Mouse (Mus musculus): ENCODE results near the gene Tpp1.
A peak's percentile ranks its signal among the peaks of the same experiment; 100 is the strongest.

Tpp1 gene

DNA sequence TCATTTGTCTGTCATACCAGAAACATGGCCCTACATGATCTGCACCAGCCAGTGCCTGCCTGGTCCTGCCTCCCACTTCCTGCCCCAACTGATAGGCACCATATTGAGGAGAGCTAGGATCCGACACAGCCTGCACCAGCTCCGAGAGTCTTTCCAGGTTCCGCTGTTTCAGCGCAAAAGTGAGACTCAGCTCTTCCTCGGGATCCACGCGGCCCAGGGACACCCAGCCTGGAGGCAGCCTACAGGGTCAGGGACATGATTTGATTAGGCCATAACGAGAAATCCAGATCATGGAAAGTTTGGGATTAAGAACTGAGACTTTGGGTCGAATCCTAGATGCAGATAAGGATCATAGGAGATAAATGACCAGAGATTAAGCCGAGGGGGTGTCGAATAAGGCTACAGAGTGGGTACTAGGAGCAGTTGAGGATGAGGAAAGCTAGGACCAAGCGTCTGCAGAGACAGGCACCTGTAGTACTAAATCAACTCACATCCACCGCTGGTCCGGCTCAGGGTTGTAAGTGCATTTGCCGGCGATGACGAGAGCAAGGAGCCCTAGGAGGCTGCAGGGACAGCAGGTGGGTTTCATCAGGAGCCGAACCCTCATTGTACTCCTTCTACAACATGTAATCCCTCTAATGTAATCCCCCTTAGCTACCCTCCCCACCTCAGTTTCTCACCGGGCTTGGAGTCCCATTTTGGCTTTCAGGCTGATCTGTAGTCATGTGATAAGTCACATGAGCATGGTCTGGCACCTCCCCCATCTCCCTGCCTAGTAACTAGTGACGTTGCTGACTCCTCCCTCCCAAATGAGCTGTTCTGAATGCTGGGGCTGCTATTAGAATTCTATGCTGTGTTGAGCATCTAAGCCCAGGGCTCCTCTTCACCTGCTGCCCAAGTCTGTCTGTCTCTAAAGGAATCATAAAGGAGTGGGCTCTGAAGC, at the start of gene Tpp1:
Tpp1 (minus strand) TSS at position 745 of the 943 bp plus-strand sequence.
- peak; percentile 98 for DNase-seq

DNA sequence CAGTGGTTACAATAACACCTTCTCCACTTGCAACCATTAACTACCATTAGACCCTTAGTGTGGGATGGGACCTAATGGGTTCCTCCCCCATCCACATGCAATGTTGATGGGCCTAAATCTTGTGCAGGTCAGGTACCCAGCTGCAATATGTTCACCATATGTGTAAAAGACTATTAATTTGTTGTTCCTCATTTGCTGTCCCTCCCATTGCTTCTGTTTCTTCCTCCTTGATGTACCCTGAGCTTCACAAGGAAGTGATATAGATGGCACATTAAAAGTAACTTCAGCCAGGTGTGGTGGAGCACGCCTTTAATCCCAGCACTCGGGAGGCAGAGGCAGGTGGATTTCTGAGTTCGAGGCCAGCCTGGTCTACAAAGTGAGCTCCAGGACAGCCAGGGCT, 44.9 kb upstream of the Tpp1 start:
- no peak for DNase-seq

DNA sequence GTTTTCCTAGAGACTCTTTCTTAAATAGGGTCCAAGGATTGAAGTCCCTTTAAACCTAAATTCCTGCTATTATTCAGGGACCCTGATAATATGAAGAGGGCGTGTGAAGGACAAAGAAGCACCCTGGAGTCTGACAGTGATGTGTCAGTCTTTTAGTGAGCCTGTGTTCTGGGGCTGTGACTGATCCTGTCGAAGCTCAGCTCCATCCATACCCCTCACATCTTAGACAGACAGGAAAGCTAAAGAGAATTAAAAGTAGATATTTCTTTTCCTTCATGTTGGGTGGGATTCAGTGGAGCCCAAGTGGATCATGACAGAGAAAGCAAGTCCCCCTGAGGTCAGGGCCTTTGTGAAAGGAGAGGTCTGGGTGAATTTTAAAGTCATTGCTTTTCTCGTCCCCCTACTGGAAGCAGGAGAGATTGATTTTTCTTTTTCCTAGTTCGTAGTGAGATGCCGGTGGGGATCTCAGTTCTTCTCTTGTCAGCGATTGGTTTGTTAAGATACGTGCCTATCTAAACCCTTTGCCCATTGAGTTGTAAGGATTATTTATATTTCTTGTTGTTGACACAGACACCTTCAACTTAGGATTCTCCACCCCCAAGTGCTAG, 43.8 kb upstream of the Tpp1 start:
- no peak for DNase-seq

DNA sequence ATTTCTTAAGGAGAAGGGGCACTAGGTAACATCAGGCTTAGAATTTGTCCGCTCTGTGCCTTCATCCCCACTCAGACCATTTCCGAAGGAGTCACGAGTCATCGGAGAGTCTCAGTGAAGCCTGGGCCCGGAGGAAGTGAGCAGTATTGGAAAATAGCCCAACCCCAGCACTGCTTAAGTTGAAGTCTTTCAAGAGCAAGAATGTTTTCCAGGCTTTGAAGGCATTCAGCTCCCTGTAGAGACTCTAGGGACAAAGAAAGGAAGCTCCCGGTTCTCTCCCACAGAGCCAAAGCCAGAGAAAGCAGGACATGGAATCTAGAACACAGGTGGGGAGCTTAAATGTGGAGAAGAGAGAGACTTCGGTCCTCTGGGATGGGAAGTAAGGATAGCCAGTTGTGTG, 41.7 kb upstream of the Tpp1 start:
- DNase-seq = no peak

DNA sequence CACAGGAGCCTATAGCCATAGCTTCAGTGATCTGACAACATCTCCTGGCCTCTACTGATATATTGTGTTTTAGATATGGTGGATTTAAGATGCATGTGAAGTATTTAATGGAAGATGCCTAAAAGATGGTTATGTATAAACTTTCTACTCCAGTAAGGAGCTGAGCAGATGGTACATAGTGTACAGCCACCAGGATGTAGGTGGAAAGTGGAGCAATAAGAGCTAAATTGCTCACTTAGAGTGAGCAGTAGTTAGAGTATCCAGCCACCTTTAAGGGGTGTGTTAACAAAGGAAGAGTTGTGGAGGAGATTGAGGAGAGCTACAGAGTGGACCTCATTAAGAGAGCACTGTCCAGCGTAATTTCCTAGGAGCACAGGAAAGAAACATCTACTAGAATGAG, 39.1 kb upstream of the Tpp1 start:
- no peak for DNase-seq

DNA sequence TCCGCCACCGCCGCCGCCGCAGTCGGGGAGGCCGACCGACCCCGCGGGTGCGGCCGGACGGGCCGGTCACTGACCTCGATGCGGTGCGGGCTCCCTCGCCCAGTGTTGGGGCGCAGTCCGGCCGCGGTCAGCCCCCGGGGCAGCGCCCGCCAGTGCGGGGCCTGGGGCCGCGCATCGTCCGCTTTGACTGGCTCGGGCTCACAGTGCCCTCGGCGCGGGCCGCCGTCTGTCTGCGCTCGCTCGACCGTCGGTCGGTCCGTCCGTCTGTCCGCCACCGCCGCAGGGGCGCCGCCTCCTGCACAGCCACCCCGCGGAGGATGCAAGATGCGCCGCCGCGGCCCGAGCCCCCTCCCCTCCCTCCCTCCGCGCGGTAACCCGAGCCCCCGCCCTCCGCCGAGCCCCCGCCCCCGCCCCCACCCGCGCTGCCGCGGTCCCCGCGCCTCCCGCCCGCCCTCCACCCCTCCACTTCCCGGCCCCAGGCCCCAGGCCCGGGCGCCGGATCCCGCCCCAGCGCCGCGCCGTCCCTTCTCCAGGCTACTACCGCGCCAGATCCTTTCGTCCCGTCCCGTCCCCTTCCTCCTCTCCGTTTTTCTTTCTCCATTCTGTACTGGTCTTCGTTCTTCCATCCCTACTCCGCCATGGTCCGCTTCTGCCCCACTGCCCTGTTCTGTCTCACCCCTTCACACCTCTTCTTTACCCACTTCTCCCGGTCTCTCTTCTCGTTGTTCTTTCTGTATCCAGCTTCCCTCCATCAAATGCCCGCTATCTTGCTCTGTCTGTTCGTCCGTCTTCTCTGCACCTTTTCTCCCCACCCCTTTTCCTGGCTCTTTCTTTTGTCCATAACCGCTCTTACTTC, 35.5 kb upstream of the Tpp1 start, which contains the start of gene Dchs1:
Dchs1 (minus strand) TSS at position 370 of the 856 bp plus-strand sequence.
- DNase-seq = no peak

DNA sequence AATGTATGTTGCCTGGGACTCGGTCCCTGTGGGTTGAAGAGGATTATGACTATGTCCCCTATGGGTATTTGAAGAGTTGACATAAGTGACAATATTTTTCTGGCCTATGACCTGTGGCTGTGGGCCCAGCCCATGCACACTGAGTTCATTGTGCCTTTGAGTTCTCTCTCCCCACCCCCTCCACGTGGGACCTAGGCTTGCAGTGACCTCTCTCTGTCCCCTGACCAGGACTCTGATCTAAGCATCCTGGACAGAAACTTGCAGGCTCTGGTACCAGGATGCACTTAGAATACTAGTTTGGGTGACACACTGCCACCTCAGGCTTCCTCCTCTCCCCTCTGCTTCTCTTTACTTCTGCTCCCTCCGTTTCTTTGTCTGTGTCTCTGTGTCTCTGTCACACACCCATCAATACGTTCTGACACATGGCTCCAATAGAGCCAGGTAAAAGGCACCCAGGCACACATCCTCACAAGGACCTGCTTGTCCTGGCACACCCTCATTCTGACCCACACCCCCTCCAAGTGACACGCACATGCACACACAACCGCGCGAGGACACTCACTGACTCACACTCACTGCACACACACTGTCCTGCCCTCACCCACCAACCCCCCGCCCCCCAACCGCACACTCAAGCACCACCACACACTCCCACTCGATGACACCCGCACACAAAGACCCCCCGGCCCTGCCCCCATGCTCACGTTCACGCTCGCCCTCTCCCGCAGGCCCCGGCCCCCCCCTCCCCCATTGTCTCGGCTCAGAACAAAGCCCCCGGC, 34.7 kb upstream of the Tpp1 start:
- no peak for DNase-seq

DNA sequence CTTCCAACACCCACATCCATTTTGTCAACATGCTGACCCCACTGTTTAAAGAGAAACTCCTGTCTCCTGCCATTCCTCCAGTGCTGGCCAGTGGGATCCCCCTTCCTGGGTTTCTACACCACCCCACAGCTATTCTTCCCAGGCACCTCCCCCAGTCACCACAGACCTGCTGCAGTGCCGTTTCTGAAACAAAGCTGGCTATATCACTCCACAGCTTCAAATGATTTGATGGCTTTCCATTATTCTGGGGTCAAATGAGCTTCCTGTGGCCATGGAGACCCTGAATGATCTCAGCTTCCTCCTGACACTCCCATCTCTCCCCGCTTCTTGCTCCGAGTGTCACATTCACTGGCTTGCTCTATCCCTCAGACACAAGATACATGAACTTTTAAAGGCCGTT, 32.5 kb upstream of the Tpp1 start:
- DNase-seq = no peak

DNA sequence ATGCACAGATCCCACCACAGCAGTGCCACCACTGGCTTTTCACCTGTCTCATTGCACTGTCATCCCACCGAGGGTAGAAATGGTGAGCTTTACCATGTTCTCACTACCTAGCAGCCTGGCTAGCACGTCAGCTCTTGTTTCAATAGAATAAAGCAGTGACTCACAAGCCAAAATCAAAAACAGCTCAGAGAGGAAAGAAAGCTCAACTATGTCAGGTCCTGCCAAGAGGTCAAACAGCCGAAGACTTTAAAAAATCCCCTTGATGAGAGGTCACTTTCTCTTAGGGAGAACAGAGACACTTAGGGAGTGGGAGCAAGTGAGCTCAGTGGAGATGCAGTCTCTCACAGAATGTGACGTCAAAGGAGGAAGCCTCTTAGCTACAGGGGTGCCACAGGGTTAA, 31.8 kb upstream of the Tpp1 start:
- DNase-seq = no peak

DNA sequence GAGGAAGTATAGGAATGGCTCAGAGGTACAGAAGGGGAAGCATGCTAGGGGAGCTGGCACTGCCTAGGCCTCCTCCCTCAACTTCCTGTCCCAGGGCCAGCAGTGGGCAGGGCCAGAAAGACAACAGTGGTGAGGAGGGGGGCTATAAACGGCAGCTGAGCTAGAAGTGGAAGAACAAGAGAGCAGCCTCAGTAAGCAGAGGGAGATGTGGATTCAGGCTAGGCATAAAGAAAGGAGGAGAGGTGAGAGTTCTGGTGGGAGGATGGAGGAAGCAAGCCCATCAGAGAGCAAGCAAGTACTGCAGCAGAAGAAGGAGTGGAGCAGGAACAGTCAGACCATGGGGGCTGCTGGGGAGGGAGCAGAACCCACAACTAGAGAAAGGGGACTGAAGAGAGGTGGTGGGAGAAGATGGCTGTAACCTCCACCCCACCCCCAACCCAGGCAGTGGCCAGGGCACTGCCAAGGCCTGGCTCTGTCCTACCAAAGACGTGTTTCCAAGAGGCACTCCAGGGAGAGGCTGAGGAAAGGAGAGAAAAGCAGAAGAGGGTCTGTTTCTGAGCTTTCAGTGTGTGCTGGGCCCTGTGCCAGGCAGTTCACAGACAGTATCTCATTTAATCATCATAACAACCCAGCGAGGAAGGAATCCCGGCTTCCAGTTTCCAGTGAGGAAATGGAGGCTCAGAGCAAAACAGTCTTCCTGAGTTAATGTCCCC, 26.7 kb upstream of the Tpp1 start:
- DNase-seq = no peak

DNA sequence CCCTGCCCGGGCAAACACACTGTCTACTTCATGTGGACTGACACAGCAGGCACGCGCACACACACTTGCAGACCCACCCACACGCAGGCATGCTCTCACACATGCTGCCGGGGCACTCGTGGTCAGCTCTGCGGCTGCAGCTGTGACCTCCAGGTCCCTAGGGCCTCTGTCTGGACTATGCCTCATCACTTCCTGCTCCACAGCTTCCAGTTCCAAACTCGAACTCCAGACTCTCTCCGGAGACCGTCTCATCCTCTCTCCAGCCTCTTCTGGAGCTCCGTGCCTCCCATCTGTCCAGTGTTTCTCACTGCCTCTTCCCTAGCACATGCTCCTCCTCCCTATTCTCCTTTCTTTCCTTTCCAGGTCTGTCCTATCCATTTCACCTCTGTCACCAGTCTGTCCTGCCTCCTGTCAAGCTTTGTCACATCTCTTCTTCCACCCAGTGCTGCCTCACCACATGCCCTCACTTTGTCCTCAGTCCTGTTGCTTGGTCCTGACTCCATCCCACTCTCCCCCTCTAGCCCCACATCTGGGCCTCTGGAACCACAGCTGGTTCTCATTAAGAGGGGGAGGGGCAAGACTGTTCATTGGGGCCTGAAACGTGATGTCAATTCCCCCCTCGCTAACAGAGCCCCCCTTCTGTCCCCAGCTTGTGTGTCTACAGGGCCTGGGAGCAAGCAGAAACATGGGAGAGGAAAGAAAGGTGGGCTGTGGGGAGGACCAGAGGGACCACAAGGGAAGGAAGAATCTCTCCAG, 25.9 kb upstream of the Tpp1 start:
- DNase-seq = no peak

DNA sequence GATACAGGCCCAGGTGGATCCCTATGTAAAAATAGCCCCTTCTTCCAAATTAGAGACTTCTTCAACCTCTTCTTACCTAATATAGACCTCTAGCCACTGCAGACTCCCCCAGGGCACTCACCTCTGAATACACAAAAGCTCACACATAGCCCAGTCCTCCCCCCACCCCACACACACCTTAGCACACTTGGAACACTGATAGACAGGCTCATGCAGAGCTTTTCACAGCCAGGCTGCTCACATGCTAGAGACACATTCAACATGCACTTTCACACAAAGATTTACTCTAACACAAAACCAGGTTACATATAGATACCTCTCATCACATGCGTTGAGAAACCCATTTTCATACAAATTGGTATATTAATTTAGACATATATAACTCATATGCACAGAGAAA, 25.3 kb upstream of the Tpp1 start:
- no peak for DNase-seq

DNA sequence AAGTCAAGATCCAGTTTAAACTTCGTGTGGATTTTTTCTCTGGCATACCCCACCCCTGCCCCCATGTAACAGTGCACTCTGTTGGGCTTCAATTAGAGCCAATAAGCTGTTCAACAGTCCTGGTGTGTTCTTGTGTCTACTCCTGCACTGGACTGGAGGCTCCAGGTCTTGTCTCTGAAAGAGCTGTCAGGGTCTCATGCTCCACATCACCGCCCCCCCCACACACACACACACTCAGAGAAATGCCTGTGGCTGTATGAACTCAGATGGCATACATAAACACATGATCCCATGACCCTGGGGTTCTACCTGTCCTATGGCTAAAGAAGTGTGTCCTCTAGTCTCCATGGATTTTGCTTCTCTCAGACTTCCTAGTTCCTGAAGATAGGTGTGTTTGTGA, 24.0 kb upstream of the Tpp1 start:
- DNase-seq = no peak

DNA sequence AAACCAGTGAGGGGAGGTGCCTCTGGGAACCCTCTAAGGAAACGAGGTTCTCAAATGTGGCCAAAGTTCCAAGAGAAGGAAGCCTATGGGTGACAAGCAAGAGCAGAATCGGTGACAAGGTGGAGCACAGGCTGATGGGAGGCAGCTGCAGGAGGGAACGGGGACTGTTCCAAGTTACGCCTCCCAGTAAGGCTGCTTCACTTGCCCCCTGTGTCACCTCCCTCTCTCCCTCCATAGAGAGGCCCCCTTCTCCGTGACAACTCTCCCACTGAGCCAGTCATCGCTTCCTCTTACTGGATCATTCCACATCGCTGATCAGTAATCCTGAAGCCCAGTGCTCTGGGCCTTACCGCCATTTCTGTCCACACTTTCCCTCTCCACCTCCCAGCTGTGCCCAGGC, 22.6 kb upstream of the Tpp1 start:
- no peak for DNase-seq

DNA sequence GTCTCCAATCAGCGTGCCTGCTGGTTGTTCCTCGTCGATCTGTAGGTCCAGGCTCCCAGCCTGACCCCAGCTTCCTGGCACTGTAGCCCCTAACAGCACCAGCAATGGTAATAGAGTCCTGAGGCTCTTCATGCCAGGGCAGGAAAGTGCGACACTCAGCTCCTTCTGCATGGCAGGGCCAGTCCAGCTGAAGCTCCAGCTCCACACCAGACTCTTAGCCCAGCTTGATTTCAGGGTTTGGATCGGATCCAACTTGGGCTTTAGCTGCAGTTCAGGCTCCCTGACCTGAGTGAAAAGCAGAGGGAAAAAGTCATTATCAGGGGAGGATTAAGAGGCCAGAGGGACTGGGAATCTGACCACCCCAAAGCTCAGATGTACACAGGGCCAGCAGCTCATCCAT, 21.0 kb upstream of the Tpp1 start:
- no peak for DNase-seq

DNA sequence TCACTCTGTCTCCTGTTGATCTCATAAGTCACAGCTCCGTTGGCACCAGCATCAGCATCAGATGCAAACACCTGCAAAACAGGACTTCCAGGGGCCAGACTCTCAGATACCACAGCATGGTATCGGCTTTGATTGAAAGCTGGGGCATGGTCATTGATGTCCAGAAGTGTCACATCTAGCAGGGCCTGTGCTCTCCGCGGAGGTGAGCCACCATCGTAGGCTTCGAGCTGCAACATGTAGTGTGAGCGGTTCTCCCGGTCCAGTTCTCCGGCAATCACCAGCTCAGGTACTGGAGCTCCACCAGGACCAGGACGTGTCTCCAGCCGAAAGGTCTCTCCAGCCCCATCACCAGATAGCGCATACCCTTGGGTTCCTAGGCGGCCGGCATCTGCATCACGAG, 20.3 kb upstream of the Tpp1 start:
- no peak for DNase-seq

DNA sequence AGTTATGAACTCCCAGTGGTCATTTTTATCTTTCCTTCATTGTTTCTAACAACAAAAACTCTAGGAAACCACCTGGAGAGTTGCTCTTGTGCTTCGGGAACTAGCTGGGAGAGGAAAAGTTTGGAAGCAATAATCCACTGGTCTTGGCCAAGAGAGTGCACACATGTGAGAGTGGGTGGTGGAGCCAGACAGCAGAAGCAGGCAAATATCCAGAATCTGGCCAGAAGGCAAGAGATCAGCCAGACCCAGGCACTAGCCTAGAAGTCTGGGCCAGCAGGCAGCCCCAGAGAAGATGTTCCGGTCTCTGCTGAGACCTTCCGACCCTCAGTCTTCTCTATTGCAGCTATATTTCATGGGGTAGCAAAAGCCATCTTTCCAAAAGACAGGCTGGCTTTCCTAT, 17.9 kb upstream of the Tpp1 start:
- DNase-seq = no peak

DNA sequence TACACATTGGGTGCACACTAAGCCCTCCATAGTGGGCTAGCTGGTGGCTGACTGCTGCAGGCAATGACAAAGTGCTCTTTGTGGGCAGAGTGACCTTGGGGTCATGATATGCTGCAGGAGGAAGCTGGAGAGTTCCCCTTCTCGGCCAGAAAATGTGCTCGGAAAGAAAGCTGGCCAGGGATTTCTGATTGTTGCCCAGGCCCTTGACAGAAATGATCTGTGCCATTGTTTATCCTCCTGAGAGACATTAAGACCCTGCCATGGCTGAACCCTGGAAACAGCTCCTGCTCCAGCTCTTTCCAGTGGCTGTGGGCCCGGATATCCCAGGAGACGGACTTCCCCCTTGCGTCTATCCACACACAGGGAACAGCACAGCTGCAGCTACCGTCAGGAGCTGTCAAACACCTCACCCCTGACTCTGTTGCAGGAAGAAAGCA, 15.7 kb upstream of the Tpp1 start:
- no peak for DNase-seq

DNA sequence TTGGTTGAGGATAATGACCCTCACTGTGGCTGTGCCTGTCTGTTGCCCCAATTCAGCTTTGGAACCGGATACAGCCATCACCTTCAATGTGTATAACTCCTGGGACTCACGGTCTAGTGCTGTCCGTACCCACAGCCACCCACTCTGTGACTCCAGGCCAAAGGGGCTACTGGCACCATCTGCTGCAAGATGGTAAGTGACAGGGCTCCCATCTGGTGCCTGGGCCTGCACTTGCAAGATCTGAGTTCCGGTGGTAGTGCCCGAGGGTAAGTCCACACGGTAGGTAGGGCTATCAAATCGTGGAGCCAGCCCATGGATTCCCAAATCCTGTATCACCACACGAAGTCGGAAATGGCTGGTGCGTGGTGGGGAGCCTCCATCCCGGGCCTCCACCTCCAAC, 12.3 kb upstream of the Tpp1 start:
- no peak for DNase-seq

DNA sequence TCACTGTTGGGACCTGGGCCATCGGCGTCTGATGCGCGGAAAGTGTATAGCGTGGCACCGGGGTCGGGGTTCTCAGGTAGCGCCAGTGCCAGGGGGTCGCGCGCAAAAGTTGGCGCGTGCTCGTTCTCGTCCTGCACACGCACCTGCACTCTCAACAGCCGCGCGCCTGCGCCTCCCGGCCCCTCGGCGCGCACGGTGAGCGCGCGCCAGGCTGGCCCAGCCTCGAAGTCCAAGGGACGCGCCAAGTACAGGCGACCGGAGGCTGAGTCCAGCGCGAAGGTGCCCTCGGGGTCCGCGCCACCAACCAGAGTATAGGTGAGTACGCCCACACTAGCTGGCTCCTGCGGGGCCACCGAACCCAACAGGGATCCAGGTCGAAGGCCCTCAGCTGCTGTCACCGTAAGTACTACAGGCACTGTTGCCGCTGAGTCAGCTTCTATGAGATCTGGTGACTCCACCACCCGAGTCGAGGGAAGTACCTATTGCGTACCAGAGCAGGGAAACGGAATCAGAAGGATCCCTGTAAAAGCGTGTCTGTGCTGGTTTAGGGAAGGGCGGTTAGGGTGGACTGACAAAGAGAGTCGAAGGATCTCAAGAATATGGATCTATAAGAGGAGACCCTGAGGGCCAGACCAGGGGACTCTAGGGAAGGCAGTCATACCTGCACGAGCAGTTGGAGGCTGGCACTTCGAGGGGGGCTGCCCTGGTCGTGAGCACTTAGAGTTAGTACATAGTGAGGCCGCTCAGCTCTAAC, 10.7 kb upstream of the Tpp1 start:
- DNase-seq = no peak
